Mouse (Mus musculus): Measurements from ENCODE around the gene Tfcp2l1.

- TF ChIP-seq POLR2A (IDR thresholded peaks at IDR 0.05; ENCODE audit: insufficient read depth, low read depth, low read length) (no peak), EP300 (IDR thresholded peaks at IDR 0.05; ENCODE audit: insufficient read depth, low read depth, low read length) (no peak)
Observed at GRCm38 (mm10) chr1:118580174-118580702, 47.5 kb upstream of the Tfcp2l1 start.
